Mouse (Mus musculus): ENCODE data around the gene Tmprss6.

DNA sequence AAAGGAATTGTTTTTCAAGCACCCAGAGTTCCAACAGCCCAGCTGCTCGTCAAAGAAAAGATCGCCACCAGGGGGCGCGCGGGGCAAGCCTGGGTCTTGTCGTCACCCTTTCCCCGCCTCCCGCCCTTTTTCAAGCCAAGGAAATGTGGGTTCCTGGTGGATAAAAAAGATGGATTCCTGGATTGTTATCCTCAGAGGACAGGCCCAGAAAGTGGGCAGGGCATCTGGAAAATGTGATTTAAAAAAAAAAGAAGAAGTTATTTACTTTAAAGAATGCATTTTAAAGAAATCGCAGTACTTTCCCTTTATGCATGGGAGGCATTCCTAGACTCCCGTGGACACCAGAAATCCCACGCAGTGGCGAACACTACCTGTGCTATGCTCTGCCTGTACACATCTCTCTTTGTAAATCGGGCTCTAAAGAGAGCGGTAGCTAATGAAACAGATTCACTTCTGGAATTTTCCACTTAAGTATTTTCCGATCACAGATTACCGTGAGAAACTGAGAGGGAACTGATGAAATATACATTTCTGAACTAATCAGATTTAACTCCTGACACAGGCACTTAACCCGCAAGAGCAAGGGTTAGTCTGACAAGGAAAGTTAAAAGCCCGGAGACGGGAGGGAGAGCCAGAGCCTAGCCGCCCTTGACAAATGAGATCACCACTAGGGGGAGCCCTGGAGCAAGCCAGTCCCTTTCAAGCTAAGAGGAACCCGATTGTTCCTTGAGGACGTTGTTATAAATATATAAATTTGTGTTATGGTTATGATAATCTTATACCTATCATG, 20.5 kb downstream of the Tmprss6 start:
- no peak for TF ChIP-seq TCF12 (IDR thresholded peaks at IDR 0.05; ENCODE audit: insufficient read depth, poor library complexity, severe bottlenecking)
- TF ChIP-seq CEBPB (IDR thresholded peaks at IDR 0.05; ENCODE audit: insufficient read depth, poor library complexity, severe bottlenecking), result no peak
- TF ChIP-seq POLR2A (IDR thresholded peaks at IDR 0.05; ENCODE audit: insufficient read length, low read depth), result no peak
- no peak for TF ChIP-seq MAX (IDR thresholded peaks at IDR 0.05; ENCODE audit: low read depth)
- peak; percentile 82 for TF ChIP-seq E2F4 (IDR thresholded peaks at IDR 0.05; ENCODE audit: insufficient read depth)
